Mouse (Mus musculus): ENCODE data around the gene Rnd1.
A peak's percentile ranks its signal among the peaks of the same experiment; 100 is the strongest.

Rnd1 gene

DNA sequence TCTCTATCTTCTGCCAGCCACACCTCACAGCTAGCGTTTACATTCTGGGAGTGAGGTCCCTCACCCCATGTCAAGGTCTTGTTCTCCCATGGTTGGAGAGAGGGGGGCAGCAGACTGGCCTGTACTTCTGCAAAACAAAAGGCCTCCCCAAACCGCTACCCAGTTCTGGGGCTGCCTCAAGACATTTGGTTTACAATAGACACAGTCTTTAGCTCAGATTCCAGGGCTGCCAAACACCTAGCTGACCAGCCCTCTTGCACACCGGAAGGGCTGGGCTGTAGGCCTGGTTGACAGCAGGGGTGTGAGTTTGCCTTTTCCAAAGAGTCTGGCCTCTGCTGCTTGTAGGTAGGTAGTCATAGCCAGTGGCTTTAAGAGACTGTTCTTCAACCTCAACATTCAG is 40.1 kb downstream of the Rnd1 start:
- DNase-seq (ENCODE audit: low read depth, low spot score) = peak; percentile 65

DNA sequence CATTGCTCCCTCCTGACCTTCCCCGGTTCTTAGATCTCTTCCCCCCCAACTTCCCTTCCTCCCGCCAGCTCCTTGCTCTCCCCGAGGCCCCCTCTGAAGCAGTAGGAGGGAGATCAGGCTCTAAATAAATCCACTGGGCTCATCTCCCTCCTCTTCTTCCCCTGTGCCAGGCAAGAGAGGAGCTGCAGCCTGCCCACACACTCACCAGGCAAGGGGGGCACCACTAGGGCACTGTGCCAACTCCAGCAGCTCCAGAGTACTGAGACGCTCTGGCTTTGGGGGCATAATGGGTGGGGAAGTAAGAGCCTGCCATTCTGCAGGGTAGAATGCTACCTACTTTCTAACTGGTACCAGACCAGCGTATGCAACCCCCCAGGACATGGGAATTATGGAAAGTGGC is 40.7 kb downstream of the Rnd1 start:
- no peak for DNase-seq (ENCODE audit: low read depth, low spot score)

DNA sequence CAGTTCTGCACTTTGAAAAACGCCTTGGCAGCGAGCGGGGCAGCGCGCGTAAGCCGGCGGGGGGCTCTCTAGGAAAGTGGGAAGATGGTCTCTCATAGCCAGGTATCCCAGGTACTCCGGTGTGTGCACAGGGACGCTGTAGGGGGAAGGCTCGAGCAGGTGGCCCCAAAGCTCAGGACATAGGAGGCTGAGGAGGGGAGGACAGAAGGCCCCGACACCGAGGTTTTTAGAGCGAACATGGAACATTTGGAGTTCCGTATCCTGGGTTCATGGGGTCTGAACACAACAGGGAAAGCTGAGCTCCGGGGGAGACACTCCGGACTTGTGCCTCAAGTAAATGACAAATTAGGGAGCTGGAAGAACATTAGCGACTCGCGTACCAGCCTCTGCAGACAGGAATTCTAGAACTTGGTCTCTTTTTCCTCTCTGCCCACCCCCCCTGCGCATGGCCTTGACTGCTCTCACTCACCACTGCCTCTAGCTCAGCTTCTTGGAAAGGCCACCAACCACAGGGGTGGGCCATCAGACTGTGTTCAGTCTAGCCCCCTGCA is 41.9 kb downstream of the Rnd1 start:
- DNase-seq (ENCODE audit: low read depth, low spot score) = no peak

DNA sequence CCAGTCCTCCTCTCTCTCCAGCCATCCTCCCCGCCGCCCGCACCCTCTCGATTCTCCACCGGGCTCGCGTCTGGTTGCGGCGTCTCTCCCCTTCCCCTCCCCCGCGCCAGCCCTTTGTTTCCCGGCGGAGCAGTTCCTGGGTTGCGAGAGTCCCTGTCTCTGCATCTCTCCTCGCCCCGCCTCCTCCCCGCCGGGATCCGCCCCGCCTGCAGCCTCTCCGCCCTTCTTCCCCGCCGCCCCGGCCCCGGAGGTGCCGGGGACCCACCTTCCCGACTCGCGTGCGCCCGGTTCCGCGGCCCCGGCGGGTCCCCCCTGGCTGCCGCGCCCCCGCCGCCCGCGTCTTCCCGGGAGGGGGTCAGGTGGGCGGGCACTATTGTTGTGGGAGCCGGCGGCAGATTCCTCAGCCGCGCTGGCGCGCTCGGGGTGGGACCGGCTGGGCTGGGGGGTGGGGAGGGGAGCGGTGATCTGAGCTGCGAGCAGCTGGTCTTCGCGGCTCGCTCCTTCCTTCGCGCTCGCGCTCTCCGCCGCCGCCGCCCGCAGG is 42.6 kb downstream of the Rnd1 start:
- peak; percentile 82 for DNase-seq (ENCODE audit: low read depth, low spot score)

DNA sequence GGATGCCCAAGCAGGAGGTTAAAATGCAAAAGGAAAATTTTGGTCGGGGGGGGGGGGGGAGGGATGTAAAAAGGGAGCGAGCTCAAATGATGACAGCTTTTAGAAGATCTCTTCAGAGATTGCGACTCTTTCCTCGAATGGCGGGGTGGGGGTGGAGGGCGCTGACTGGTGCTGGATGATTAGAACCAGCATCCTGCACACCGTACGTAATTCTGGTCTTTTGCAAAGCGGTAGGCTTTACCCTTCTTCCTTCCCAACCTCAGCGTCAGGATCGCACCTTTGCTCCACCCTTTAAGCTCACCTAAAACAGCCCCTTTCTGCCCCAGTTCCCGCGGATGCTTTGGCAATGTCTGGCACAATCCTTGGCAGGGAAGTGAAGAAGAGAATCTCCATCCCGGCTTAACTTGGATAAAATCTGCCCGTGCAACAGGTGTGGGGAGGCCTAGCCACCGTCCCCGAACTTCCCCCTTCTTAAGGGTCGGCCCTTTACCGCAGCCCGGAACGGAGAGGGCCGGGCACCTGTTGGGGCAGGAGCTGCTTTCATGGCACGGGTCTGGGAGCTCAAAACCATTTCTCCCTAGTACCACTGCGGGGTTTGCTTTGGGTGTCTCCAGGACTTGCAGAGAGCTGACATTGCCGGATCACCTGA is 43.3 kb downstream of the Rnd1 start:
- DNase-seq (ENCODE audit: low read depth, low spot score) = no peak

DNA sequence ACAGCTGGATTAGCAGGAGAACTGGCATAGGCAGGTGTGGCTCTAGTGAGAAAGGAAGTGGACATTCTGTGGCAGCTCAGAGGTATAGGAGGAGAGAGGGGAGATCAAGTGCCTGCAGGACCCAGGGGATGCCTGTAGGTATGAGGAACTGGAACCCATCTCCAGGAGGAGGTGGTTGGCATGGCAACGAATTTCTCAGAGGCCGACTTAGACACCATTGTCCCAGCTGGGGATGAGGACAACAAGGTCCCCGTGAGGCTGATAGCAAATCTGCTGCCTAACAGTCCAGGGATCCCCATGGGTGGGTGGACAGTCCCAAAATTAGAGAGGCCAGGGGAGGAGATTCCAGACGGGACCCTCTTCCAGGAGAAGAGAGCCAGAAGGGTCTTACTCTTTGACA is 44.3 kb downstream of the Rnd1 start:
- no peak for DNase-seq (ENCODE audit: low read depth, low spot score)

DNA sequence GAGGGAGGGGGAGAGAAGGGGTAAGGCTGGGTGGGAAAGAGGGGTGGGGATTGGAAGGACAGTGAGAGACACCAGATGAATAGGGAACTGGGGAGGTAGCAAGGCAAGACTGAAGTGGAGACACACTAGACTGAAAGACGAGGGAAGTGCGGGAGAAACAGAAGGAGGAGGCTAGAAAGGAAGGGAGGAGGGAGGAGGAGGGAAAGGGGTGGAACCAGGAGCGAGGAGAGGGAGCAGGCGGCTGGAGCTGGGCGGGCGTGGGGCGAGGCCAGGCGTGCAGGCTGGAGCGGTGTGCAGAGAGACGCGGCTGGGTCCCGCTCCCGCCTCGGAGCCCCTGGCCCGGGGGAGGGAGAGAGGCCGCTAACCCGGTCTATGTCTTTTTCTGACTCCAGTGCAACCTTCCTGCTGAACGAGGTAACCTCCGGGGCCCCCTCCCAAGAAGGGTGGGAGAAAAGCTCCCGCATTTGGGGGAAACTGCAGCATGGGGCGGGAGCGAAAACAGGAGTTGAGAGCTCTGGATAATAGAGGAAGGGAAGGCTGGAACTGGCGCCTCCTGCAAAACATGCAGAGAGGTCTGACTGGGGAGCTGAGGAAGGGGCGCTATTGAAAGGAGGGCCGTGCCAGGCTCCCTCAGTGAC is 45.0 kb downstream of the Rnd1 start:
- DNase-seq (ENCODE audit: low read depth, low spot score) = peak; percentile 69

DNA sequence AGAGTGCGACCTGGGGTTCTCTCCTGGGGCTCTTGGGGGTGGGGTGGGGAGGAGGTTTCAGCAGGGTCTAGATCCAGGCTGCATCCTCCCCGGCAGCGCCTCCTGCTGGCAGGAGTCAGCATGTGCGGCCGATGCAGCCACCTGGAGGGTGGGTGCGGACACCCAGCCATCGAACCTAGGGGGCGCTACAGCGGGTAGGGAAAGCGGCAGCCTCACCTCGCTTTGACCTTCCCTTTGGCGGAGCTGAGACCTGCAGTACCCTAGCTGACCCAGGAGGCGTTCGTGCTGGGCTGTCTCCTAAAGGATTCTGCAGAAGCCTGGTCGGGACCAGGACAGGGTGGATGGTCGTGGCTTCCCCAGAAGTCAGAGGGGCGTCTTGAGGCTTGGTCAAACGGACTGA is 45.8 kb downstream of the Rnd1 start:
- DNase-seq (ENCODE audit: low read depth, low spot score) = peak; percentile 97

DNA sequence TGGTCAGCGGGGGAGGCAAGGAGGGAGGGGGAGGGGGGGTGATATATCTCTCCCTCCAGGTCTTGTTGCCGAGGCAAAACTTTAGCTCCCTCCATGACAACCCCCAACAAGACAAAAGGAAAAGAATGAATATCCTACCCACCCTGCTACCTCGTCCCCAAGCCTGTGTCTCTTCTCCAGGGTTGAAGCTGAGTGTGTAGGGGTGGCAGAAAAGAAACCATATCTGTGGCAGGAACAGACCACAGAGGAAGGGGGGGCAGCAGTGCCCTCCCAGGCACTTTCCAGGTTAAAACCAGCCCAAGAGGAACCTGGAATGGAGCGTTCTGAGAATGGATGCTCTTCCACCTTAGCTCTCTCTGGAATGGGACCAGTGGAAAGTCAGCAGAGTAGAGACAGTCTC is 46.7 kb downstream of the Rnd1 start, which contains the start of gene Cacnb3:
Gene Cacnb3 (plus strand): TSS at position 301 of the 400 bp plus-strand sequence.
- no peak for DNase-seq (ENCODE audit: low read depth, low spot score)

DNA sequence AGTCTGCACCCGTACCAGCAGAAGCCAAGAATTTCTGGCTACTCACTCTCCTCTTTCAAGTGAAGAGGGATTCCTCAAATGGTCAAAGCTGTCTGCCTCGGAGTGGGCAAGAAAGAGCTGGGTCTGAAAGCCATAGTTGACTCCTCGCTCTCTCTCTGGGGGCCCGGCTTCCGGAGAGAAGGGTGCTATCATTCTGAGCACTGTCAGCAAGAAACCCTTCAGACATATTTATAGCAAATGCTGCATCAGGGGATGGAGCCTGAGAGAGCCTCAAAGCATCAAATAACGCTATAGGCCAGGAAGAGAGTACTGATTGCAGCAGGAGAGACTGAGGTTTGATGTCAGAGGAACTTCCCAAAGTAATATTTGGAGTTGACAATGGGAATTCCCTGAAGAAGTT is 47.8 kb downstream of the Rnd1 start:
- DNase-seq (ENCODE audit: low read depth, low spot score) = no peak

DNA sequence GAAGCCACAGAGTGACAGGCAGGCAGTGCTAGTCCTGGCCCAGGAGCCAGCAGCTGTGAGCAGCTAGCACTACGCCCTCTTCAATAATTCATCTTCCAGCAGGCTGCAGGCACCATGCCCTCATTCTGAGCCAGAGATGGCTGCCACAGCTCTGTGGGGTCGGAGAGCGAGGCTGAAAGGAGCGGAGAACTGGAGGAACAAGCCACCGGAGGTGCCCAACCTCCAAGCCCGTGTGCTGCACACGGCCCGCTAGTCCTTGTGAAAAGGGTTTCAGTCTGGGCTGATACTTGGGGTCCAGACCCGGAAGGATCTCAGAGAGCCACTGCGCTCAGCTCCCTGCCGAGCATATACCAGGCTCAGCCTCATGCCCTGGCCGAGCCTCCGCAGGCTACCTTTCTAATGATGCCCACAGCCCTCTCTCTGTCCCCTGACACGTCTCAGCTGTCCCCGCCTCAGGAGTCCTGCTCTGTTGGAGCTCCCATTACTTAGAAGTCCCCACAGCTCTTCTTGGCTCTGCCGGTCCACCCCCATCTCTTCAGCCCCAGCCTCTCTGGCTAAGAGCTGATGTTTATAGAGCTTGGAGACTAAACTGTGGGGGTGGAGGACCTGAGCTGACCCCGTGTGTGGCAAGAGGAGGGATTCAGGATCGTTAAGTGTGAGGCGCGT is 48.5 kb downstream of the Rnd1 start:
- peak; percentile 40 for DNase-seq (ENCODE audit: low read depth, low spot score)

DNA sequence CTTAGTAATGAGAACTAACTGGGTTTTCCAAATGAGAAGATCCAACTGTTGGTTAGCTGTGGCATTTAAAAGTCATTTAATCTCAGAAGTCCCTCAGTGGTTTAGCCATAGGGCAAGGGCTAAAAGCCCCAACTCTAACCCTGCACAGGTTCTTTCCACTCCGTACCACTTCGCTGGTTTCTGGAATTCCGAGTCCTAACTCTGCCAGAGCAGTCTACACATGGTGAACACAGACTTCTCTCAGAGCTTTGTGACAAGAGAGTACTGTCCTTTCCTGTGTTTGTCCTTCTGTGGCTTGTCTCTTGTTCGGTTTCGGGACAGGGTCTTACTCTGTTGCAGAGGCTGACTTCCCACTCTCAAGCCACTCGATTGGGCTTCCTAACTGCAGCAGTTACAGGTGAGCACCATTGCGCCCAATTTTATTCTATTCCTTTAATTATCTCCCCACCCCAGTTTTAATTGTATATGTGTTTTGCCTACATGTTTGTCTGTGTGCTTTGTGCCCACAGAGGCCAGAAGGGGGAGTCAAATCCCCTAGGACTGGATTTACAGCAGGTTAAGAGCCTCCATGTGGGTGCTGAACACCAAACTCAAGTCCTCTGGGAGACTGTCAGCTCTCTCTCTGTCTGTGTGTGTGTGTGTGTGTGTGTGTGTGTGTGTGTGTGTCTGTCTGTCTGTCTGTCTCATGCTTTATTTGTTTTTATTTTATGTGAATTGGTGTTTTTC is 50.6 kb downstream of the Rnd1 start:
- peak; percentile 75 for DNase-seq (ENCODE audit: low read depth, low spot score)

DNA sequence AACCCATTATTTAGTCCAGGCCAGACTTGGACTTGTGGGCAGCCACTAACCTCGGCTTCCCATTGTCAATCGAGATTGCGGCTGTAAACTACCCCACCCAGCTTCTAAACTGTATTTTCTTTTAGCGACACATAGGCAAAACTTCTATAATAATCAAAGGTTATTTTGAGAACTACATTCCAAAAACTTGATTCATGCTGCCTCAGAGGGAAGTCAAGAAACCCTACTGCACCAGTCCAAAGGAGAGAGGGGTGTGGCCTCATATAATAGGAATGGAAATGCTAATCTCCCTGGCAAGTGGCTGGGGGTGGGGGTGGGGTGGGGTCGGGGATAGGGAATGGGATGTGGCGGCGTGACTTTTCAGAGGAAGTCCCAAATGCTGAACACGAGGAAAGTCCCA is 51.2 kb downstream of the Rnd1 start:
- peak; percentile 78 for DNase-seq (ENCODE audit: low read depth, low spot score)

DNA sequence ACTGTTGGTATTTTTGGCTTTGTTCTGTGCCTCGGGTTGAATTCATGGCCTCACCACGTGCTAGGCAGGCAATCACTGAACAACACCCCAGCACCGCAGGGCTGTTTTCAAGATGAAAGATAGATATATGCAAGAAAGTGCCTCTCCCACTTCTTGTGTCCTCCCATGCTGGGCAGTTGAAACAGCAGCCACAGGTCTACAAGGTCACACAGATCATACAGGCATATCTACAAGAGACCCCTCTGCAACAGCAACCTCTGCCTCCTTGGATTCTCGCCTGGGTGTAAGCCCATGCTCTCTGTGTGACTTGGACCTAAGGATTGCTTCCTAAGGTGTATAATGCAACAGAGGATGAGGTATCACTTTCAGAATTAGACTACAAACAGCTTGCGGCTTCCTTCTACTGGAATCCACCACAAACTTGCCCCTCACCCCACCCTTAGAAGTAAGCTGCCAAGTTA is 53.9 kb downstream of the Rnd1 start:
- DNase-seq (ENCODE audit: low read depth, low spot score) = no peak

DNA sequence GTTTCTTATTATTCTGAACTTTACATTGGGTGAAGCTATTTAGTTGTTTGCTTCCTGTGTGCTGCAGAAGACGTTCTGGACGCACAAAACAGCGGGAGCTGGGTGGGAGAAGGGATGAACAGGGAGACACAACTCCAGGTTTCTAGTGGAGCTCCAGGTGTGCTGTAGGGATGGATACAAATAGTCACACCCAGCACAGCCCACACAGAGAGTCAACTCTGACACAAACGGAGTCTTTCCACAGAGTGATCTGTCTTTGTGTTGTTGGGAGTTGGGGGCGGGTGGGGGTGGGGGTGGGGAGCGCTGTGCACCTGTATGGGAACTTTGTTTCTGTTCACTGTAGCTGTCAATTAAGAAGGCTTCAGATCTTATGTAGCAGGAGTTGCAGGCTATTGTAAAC is 54.5 kb downstream of the Rnd1 start:
- no peak for DNase-seq (ENCODE audit: low read depth, low spot score)

DNA sequence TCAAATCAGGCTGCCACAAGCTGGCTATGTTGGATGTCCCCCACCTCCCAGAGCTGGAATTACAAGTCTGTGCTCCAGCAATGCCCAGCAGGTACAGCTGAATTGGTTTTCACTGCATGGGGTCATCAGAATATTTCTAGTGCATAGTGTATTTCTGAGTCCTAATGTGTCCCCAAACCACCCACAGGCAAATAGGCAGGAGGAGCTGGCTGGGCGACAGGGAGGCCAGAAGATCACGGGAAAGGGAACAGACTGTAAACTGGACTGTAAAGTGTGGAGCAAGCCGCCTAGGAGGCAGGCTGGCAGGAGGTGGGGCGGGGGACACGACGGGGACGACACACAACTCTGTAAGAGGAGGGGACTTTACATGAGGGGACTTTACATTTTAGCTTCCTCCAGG is 55.1 kb downstream of the Rnd1 start:
- DNase-seq (ENCODE audit: low read depth, low spot score) = no peak

DNA sequence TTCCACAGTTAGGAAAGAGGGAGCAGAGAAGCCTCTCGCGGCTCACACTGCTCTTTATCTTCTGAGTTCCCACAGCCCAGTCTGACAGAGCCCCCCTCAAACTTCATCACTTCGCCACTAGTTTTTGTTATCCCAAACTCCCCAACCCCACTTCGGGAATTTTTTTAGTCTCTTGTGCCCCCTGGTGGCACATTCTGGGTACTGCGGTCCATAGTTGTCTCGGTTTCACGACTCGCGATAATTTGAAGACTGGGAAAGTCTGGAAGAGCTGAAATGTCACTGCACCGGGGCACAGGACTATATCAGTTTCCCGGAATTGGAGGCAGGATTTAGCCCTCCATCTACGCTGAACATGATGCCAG is 60.1 kb downstream of the Rnd1 start:
- DNase-seq (ENCODE audit: low read depth, low spot score) = peak; percentile 76

DNA sequence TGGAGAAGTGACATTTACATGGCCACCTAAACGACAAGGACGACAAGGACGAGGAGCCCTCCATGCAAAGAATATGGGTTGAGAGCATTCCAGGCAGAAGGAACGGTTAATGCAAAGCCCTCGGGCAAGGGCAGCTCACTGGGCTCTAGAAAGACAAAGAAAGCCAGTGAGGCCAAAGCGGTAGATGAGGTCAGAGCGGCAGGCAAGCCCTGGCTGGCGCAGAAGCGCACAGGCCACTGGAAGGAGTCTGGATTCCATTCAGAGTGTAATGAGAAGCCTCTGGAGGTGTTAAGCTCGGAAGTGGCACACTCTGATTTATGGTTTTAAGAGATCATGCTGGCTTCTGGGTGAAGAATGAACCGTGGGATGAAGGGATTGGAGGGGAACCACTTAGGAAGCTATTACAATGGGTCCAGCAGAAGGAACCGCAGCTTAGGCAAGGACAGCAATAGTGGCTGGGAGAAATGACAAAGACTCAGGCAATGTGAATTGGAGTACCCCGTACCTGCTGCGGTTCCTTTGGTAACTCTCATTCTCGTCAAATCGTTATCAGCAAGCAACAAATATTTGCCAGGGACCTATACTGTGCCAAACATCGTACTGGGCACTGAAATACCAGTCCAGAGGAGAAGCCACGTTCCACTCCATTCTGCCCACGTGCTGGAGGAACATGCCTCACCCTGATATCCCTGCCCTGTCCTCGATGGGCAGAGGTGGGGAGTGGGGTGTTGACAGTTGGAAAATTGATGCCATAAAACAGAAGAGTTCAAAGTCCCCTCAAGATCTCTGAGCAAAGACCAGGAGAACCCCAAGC is 60.7 kb downstream of the Rnd1 start:
- no peak for DNase-seq (ENCODE audit: low read depth, low spot score)

DNA sequence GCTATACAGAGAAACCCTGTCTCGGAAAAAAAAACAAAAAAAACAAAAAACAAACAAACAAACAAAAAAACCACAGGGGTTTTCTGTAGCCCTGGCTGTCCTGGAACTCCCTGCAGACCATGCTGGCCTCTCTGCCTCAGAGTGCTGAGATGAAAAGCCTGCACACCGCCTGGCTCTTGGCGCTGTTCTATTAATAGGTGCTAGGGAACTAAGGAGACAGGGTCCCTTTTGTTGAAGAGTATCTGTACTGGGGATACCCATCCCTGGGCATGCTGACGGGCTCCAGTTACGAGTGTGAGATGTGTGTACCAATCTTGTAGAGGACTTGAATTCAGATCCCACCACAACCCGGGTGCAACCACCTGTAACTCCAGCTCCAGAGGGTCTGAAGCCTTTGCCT is 61.5 kb downstream of the Rnd1 start:
- DNase-seq (ENCODE audit: low read depth, low spot score) = no peak

DNA sequence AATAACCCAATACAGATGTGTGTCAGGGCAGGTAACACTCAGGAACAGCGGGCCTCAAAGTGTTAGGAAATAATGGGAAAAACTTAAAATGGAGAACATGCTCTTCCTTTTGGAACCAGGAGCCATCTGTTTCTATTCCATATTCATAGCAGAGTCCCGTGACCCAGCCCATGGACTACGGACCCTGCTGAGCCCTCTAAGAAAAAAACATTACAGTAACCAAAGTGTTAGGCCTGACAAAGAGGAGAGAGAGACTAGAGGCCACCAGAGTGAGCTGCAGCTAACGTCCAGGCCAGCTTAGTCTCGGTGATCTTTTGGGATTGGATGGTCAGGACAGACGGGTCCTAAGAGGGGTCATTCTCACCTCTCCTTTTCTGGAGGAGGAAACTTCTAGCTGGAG is 62.3 kb downstream of the Rnd1 start:
- DNase-seq (ENCODE audit: low read depth, low spot score) = no peak

DNA sequence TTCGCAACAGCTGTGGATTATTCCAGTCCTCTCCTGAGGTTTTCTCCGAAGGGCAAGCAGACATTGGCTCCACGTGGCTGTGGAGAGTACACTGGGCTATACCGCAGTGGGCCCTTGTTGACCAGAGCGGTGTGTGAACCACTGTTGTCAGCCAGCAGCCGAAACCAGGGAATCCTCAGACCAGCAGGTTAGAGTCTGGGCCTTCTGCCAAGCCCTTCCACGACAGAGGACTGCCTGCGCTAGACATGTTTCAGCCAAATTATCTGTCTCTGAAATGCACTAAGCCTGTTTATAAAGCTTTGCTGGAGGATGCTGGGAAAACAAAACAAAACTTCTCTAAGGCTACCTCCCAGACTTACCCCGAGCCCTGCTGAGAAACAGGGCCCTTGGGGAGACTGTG is 62.7 kb downstream of the Rnd1 start:
- no peak for DNase-seq (ENCODE audit: low read depth, low spot score)

Measured in ES-CJ7 (cell line).